Mouse (Mus musculus) embryo, embryonic 10.5 days (tissue): ENCODE data around the gene H2afj.

Experiments
- DNase-seq: peaks from one replicate; pipeline ENCODE4 v3.0.0-alpha.2; 2015; ENCODE audit warnings: low spot score

The H2afj gene

DNA sequence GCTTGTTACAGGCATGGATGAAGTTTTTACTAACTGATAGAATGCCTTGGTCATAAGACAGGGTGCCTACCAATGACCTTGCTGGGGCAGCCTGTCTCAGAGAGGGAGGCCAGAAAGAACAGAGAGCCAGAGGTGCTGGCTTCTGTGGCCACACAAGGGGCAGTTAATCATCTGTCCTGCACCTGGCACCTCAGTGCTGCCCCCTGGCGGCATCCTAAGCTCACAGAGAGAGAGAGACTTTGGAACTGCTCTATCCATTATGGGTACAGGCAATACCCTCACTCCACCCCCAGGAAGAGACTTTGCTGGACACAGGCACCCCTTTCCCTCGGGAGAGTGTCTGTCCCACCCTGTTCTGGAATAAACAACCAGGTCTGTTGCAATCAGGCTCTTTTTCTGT, 39.7 kb downstream of the H2afj start:
- peak; percentile 58 for DNase-seq

DNA sequence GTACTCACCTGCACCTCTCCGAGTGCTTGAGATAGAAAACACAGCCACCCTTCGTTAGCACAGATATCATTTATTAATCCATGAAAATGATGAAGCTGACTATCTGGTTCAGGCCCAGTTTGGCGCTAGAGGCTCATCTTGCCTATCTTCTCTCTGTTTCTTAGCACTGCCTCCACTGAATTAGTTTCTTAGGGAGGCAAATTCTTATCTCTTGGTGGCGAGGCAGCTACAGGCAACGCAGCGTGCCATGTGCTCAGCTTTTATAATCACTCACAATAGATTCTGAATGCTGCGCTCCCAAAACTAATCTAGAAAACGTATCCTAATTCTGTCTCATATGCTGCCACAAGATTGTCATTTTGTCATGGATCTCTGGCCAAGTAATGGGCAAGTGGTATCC, 40.4 kb downstream of the H2afj start:
- no peak for DNase-seq

DNA sequence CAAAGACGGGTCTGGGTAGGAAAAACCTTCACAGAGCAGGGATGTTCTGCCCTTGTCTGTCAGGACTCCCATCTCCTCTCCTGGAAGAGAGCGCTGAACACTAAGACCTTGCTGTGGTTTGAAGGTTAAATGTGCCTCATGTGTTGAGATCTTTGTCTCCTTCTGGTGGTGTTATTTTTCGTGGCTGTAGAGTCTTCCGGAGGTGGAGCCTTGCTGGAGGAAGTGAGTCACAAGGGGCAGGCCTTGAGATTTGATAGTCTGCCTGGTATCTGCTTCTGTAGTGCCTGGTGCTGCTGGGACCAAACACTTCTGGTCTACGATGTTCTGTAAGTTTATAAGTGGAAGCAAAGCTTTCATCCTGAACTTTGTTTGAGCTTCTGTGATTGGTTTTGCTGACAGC, 40.9 kb downstream of the H2afj start:
- DNase-seq, result no peak

DNA sequence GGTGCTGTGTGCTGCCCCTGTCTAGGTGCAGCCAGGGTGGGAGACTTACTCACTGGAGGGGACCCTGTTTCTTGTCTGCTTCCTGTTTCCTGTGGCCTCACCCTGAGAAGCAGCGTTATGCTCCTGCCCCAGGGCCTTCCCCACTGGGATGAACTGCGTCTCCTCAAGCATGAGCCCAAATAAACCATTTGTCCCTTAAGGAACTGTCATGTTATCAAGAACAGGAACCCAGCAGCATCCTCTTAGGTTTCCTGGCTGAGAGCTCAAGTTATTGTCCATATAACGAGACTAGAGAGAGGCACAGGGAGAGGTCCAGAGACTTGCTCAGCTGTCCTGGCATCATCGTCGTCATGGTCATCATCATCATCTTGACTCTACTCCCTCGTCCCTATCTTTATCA, 42.2 kb downstream of the H2afj start:
- no peak for DNase-seq

DNA sequence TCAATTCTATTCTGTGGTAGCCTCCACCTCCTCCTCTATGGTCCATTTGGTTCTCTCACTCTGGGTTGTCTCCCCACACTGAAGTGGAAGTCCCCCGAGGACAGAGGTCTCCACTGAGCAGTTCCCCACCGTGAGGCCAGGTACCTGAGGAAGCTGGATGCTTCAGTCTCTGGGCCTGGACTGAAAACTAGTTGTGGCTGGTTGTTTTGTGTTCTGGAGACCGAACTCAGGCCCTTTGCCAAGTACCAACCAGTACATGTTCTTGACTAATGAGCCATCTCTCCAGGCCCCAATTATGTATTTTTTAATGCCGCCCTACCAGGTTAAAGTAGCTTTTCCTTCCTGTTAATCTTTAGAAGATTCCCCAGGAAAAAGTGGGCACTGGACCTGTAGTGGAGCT, 44.3 kb downstream of the H2afj start:
- DNase-seq, result no peak

DNA sequence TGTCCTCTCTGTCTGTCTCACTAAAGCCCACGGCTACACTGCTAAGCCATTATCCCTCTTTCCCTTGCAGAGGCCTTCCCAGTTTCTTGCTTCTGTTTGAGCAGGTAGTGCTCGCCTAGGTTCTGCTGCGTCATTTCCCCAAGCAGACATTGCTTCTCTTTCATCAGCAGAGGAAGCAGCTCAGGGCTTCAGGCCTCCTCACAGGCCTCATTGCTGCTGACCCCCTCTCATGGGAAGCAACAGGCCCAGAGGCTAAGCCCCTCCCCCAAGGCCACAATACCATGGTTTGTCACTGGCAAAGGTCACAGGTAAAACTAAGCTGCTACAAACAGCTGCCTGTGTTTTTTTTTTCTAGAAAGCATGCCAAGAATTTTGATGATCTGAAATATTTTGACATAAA, 44.7 kb downstream of the H2afj start:
- DNase-seq, result peak; percentile 53

DNA sequence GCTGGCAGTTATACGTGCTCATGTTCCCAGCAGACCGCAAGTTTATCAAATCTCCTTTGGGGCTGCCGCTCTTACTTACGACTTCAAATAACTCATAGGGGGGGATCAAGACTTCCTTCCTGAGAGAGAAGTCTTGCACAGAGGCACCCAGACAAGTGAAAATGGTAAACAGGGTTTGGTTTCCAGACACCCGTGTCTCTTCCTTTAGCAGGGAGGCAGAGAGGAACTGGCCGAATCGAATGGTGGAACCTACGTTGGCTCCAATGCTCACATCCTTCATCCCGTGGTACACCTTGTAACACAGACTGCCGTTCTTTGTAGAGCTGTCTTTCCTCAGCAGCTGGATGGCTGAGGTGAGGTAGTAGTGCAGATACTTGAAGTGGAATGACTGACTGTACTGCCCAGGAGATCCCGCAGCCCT, 46.3 kb downstream of the H2afj start:
- DNase-seq, result no peak

DNA sequence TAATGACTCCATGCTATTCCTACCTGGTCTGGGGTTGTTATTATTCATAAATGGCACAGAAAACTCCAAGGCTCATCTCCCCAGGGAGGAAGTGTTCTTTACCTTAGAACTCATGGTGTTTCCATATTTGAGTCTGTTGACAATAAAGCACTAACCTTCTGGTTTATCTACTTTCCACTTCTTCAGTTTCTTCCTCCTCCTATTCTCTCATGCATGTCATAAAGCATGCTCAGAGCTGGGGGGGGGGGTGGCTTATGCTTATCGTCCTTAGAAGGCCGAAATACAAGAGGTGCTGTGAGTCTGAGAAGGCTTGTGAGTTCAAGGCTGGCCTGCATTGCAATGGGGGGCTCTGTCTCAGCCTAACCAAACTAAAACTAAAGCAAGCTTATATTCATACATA, 47.1 kb downstream of the H2afj start:
- no peak for DNase-seq

DNA sequence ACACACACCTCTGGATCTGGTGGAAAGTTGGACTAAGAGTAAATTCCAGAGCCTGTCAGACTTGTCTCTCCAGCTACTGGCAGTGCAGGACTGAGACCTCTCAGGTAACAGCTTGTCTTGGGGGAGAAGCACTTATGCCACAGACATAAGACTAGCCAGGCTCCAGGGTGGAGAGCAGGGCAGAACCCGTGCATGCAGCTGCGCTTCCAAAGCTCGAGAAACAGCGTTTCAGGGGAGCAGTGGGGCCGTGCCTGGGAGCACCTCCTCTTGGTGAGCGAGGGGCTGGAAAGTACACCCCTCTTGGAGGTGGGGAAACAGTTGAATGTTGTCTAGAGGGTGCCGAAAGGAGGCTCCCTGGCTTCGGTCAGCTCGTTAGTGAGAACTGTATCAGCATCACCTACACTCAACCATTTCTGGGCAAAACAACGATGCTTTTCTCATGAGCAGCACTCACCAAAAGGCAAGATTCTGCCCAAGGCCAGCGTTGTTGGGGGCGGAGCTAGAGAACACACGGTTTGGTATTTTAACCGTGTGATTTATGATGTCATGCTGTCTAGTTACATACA, 48.1 kb downstream of the H2afj start:
- peak; percentile 47 for DNase-seq

DNA sequence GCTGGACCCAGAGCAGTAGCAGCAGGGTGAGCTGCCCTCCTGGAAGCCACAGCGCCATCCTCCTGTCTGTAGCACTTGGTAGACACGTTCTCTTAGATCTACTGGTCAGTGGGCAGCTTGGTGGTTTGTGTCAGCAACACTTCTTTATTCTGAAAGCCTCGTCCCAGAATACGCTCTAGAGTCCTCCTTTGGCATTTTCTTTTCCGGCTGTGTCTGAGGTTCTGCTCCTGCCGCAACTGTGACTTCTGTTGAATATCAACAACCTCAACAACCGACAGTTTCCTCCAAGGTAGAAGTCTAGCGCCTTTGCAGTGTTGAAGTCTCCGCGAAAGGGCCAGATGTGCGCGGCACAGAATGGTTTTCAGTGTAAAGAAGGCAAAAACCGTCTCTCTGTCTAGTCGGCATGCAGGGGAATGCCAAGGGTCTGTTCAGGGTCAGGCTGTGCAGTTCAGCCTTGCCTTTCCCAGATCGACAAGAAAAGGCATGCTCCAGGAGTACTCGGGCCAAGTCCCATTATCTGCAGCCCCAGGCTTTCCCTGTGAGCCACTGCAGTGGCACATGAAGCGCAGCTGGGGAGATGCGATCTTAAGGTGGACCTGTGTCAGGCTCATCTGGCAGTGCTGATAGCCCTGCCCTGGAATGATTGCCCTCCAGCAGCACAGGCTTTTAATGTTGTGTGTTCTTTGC, 49.3 kb downstream of the H2afj start, which contains the start of gene Art4:
Art4 (minus strand) TSS at position 548 of the 687 bp plus-strand sequence.
- peak; percentile 37 for DNase-seq

DNA sequence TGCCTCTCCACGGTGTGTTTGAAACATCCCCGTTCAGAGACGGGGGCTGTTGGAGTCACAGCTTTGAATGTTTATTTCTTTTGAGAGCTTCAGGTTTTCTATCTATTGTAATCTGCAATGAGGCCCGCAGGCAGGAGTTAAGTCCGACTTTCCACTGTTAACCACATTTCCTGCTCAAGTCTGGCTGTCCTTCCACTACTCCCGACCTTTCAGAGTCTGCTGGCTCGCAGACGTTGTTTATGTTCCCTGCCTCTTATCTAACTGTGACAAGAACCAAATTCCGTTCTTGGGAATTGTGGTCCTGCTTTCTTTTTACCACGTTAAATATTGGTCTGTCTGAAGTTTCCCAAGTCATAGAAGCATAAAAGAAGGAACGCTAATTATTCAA, 49.8 kb downstream of the H2afj start:
- DNase-seq, result no peak

DNA sequence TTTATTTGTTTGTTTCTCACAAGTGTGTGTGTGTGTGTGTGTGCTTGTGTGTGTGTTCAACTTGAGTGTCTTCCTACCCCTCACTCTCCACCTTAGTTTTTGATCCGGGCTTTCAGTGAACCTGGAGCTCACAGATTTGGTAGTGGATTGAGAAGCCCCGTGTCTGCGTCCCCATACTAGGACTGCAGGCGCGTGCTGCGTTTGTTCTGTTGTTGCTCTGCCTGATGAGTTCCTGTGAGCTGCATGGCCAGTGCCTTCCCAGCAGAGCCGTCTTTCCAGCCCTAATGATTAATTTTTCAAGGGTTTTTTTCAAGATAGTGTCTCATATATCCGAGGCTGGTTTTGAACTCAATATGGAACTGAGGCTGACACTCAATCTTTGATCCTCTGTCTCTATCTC, 50.4 kb downstream of the H2afj start:
- DNase-seq, result no peak
